Mouse (Mus musculus): ENCODE data around the gene Stab1.

DNA sequence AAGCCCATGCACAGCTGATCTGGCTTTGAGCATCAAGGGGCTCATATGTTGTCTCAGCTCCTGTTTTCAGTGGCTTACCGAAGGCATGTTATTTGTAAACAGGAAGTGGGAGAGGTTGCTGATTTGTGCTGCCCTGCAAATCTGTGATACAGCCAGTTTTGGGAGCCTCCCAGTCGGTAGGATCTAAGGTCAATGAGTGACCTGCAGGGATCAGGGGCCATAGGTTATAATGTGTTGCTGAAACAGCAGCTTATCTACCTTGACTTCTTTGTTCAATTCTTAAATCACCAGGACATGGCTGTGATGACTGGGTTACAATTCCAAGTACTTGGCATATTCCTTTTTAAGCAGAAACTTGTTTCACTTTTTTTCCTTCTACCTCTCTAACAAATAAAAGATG lies 52.9 kb downstream of the Stab1 start:
- TF ChIP-seq CTCF (IDR thresholded peaks at IDR 0.05; ENCODE audit: low read depth, low read length) (no peak), TAL1 (conservative IDR thresholded peaks at IDR 0.05; ENCODE audit: low read depth, low read length) (no peak)

Data from G1E (cell line).